Mouse (Mus musculus) kidney, embryonic 14.5 days (tissue): ENCODE measurements at regions not wholly inside any gene's neighbourhood (a gene's known extent, or its start where the extent isn't known, plus 50 kb on each side); places are given as distances from the start of the nearest gene placed in this dataset.

Source experiments
- ATAC-seq: fragments of 200-750 bp; cut with Nextera tagmentation; 2 replicates; pipeline ENCODE4 v1.8.0; 2017; ENCODE audit warnings: moderate number of reproducible peaks, mild to moderate bottlenecking, moderate TSS enrichment, moderate library complexity; ENCODE audit not compliant: low FRiP score, low TSS enrichment
- H3K27ac ChIP-seq: fragments of 300-500 bp; sonication (generic); 2 replicates; pipeline ENCODE4 v1.5.1; 2014; ENCODE audit warnings: low read depth, mild to moderate bottlenecking, low read length, moderate library complexity, mixed read lengths
- H3K27me3 ChIP-seq: fragments of 300-500 bp; sonication (generic); 2 replicates; pipeline ENCODE4 v1.6.1; 2014; ENCODE audit warnings: mild to moderate bottlenecking, low read length; ENCODE audit not compliant: control insufficient read depth, insufficient read depth
- H3K36me3 ChIP-seq: fragments of 300-500 bp; sonication (generic); 2 replicates; pipeline ENCODE4 v1.6.1; 2014; ENCODE audit warnings: low read length, mixed read lengths; ENCODE audit not compliant: control insufficient read depth, insufficient read depth
- H3K4me1 ChIP-seq: fragments of 300-500 bp; sonication (generic); 2 replicates; pipeline ENCODE4 v1.6.1; 2014; ENCODE audit warnings: low read length, mixed read lengths; ENCODE audit not compliant: control insufficient read depth, insufficient read depth
- H3K4me2 ChIP-seq: fragments of 300-500 bp; sonication (generic); replicated peaks from 2 replicates; pipeline ENCODE4 v1.6.1; 2014; ENCODE audit warnings: low read depth, mild to moderate bottlenecking, low read length
- H3K4me3 ChIP-seq: fragments of 300-500 bp; sonication (generic); 2 replicates; pipeline ENCODE4 v1.5.1; 2014; ENCODE audit warnings: mild to moderate bottlenecking, low read length
- H3K9ac ChIP-seq: fragments of 300-500 bp; sonication (generic); 2 replicates; pipeline ENCODE4 v1.6.1; 2014; ENCODE audit warnings: low read depth, mild to moderate bottlenecking, low read length, moderate library complexity
- H3K9me3 ChIP-seq: fragments of 300-500 bp; sonication (generic); 2 replicates; pipeline ENCODE4 v1.6.1; 2016; ENCODE audit warnings: low read length; ENCODE audit not compliant: control insufficient read depth
- WGBS: fragments of 180-500 bp; shearing (Covaris S2); extraction: QIAGEN DNeasy Blood & Tissue Kit; methylation state at CpG from one replicate; pipeline ENCODE4 v1.1.7; 2014; 5-methylcytosine and 5-hydroxymethylcytosine counted together

DNA sequence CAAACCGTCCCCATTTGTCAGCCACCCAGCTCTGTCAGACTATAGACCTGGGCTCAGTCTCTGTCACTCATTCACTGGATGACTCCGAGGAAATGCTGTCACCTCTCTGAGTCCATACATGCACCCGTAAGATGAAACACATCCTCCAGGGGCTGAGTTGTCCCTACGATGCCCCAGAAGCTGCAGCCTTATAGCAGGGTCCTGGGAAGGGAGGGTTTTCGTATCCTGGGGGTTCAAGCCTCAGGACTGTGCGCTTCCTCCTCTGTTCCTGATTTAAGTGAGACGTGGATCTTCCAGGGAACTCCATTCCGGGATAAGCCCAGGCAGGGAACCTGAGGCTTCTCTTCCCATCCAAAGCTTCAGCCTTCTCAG is 111.6 kb downstream of the Tpra1 start:
- H3K4me1 ChIP-seq: peaks cover 12% of the 10 kb centered on the region
- no peak overlapping the region for H3K9ac ChIP-seq
- H3K27ac ChIP-seq: no peak overlapping the region
- no peaks in the 10 kb centered on the region for H3K27me3 ChIP-seq
- no peak overlapping the region for H3K4me3 ChIP-seq
- ATAC-seq: no peak
- H3K4me2 ChIP-seq: no peak overlapping the region
- 69% methylated on average over 8 of the region's 8 CpGs for WGBS
- no peaks in the 10 kb centered on the region for H3K36me3 ChIP-seq
- H3K9me3 ChIP-seq: no peaks in the 10 kb centered on the region

- 40% methylated on average over 11 of the region's 11 CpGs for WGBS
- no peak overlapping the region for H3K4me3 ChIP-seq
- no peak overlapping the region for H3K27ac ChIP-seq
- no peaks in the 10 kb centered on the region for H3K4me1 ChIP-seq
- H3K36me3 ChIP-seq: no peaks in the 10 kb centered on the region
- H3K4me2 ChIP-seq: no peak overlapping the region
- no peak for ATAC-seq
- no peak overlapping the region for H3K9ac ChIP-seq
- H3K27me3 ChIP-seq: 0 out of 2 replicates have a peak, but pooled peaks cover 3% of the 10 kb centered on the region
- no peaks in the 10 kb centered on the region for H3K9me3 ChIP-seq
Measured at GRCm38 (mm10) chr6:89024101-89024650, 122.1 kb downstream of the Tpra1 start.

DNA sequence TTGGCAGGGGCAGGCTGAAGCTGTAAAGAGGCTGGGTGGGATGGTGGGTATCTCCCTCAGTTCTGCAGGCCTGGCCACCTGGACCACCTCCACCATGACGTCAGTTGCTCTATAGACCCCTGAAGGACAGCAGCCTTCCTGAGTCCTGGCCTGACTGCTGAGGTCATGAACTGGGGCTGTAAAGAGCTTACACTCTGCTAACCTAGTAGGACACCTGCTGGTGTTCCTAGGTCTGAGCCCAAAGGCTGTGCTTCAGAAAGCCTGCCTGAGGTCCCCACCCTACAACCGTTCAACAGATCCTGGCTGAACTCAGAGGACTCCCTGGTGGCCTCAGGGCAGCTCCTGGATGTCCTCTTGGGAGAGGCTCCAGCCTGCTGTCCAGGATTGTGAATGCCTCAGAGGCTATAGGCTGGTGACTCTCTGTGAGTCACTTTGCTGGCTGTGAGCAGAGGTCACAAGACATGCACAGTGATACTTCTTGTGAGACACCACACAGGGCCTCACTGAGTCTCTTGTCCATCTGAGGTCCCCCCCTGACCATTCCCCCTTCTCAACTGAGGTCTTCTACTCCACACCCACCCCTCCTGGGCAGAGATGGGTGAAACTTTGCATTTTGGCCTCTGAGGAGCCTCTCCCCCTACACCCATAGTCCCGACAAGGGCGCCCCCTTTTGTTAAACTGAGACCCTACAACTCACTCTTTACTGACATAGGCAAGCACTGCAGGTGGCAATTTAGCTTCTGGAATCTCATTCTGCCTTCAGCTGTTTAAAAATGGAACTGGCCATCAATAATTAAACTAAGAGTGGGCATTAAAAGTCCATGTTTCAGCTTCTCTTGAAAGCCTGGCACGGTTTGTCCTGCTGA is 131.6 kb downstream of the Tpra1 start:
- Histone ChIP-seq H3K4me3 (no peak overlapping the region), H3K27me3 (no peaks in the 10 kb centered on the region), H3K4me1 (no peaks in the 10 kb centered on the region), H3K9ac (no peak overlapping the region), H3K9me3 (no peaks in the 10 kb centered on the region), H3K4me2 (no peak overlapping the region), H3K27ac (no peak overlapping the region), H3K36me3 (no peaks in the 10 kb centered on the region)
- no peak for ATAC-seq
- 42% methylated on average over 5 of the region's 5 CpGs for WGBS

- Histone ChIP-seq H3K27me3 (no peaks in the 10 kb centered on the region), H3K4me1 (no peaks in the 10 kb centered on the region), H3K27ac (no peak overlapping the region), H3K36me3 (no peaks in the 10 kb centered on the region), H3K9ac (no peak overlapping the region), H3K9me3 (no peaks in the 10 kb centered on the region), H3K4me2 (no peak overlapping the region), H3K4me3 (no peak overlapping the region)
- WGBS: 51% methylated on average over 3 of the region's 3 CpGs
- peak; percentile 20; the same call in 1 of the 2 replicates for ATAC-seq
Measured at GRCm38 (mm10) chr6:89034455-89034854, 132.4 kb downstream of the Tpra1 start.

- Histone ChIP-seq H3K4me1 (no peaks in the 10 kb centered on the region), H3K9ac (no peak overlapping the region), H3K4me3 (no peak overlapping the region), H3K27me3 (no peaks in the 10 kb centered on the region), H3K27ac (no peak overlapping the region), H3K9me3 (no peaks in the 10 kb centered on the region), H3K36me3 (no peaks in the 10 kb centered on the region), H3K4me2 (no peak overlapping the region)
- WGBS: 53% methylated on average over 13 of the region's 13 CpGs
- no peak for ATAC-seq
Measured at GRCm38 (mm10) chr6:89035061-89035835, 133.2 kb downstream of the Tpra1 start.

GRCm38 (mm10) chr6:89035836-89036156 is 133.7 kb downstream of the Tpra1 start:
- H3K4me2 ChIP-seq: no peak overlapping the region
- WGBS: 70% methylated on average over 4 of the region's 4 CpGs
- no peak for ATAC-seq
- H3K36me3 ChIP-seq: no peaks in the 10 kb centered on the region
- H3K9ac ChIP-seq: no peak overlapping the region
- no peaks in the 10 kb centered on the region for H3K9me3 ChIP-seq
- H3K27me3 ChIP-seq: no peaks in the 10 kb centered on the region
- H3K4me1 ChIP-seq: no peaks in the 10 kb centered on the region
- no peak overlapping the region for H3K4me3 ChIP-seq
- H3K27ac ChIP-seq: no peak overlapping the region

- no peak overlapping the region for H3K4me3 ChIP-seq
- ATAC-seq: no peak
- no peak overlapping the region for H3K27ac ChIP-seq
- H3K4me1 ChIP-seq: no peaks in the 10 kb centered on the region
- 62% methylated on average over 2 of the region's 2 CpGs for WGBS
- H3K36me3 ChIP-seq: no peaks in the 10 kb centered on the region
- H3K9ac ChIP-seq: no peak overlapping the region
- no peak overlapping the region for H3K4me2 ChIP-seq
- no peaks in the 10 kb centered on the region for H3K27me3 ChIP-seq
- H3K9me3 ChIP-seq: no peaks in the 10 kb centered on the region
Measured at GRCm38 (mm10) chr6:89037392-89037791, 135.3 kb downstream of the Tpra1 start.

DNA sequence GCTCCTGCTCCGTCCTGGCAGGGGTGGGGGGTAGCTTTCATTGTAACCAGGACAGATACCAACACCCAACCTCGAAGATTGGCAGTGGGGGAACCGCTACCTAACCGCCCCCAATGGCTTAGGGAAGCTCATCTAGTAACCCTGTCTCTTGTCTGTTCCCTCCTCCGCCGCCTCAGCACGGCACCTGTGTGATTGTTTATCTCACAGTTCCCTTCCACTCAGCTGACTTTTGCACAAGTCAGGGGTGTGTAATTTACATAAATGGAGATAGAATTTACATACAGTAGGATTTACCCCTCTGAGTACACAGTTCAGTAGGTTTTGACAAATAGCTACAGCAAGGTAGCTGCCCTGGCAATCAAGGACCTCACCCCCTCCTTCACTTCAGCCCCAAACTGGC is 135.8 kb downstream of the Tpra1 start:
- no peak overlapping the region for H3K27ac ChIP-seq
- H3K4me2 ChIP-seq: no peak overlapping the region
- ATAC-seq: no peak

DNA sequence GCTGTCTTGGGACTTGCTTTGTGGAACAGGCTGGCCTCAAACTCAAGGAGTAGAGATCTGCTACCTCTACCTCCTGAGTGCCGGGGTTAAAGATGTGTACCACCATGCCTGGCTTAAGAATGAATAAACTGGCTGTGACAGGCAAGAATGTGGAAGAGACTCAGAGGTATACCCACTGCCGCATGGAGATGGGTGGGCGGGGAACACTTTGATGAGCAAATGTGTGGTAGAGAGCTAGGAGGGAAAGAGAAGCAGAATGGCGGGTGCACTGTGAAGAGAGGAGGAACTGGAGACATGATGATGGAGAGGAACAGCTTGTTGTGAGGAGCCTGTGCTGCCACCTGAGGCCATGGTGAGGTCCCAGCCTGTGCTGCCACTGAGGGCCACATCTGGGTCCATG is 138.9 kb downstream of the Tpra1 start:
- Histone ChIP-seq H3K36me3 (no peaks in the 10 kb centered on the region), H3K4me1 (no peaks in the 10 kb centered on the region), H3K4me3 (no peak overlapping the region), H3K9ac (no peak overlapping the region), H3K4me2 (no peak overlapping the region), H3K27ac (no peak overlapping the region), H3K9me3 (no peaks in the 10 kb centered on the region), H3K27me3 (no peaks in the 10 kb centered on the region)
- WGBS: 69% methylated on average over 4 of the region's 4 CpGs
- no peak for ATAC-seq

More for the DNA sequence above, 135.8 kb downstream of the Tpra1 start:
- H3K9me3 ChIP-seq: no peaks in the 10 kb centered on the region
- no peaks in the 10 kb centered on the region for H3K36me3 ChIP-seq
- 62% methylated on average over 7 of the region's 7 CpGs for WGBS
- H3K27me3 ChIP-seq: no peaks in the 10 kb centered on the region
- no peak overlapping the region for H3K4me3 ChIP-seq
- no peaks in the 10 kb centered on the region for H3K4me1 ChIP-seq
- no peak overlapping the region for H3K9ac ChIP-seq
